Mouse (Mus musculus): ENCODE data around the gene Fgfr2. TPM values are rescaled to one million over a fixed set of nuclear protein-coding genes. Genes with fewer than 3 reads are reported as not detected.

Fgfr2 gene
- polyA plus RNA-seq, 1 experiment from 2014 or later: 137 TPM

- H3K9me3 ChIP-seq (replicated peaks): no peaks in the 10 kb centered on the region
- H3K4me2 ChIP-seq (replicated peaks): no peak overlapping the region
- no peak overlapping the region for H3K4me3 ChIP-seq (replicated peaks)
- peaks cover 11% of the 10 kb centered on the region; the same call in 1 of the 2 replicates for H3K4me1 ChIP-seq
- ATAC-seq (ENCODE audit: insufficient number of reproducible peaks, low FRiP score, low TSS enrichment, low read depth): no peak
- no peak overlapping the region for H3K9ac ChIP-seq
- no peaks in the 10 kb centered on the region for H3K27me3 ChIP-seq
- no peaks in the 10 kb centered on the region for H3K36me3 ChIP-seq
- 69% methylated on average over 10 of the region's 10 CpGs for WGBS
- 0 out of 2 replicates have a peak overlapping the region, but pooled peaks have one; percentile 2 for H3K27ac ChIP-seq (replicated peaks)
Observed at GRCm38 (mm10) chr7:132402377-132403084, 720.6 kb downstream of the Fgfr2 start.

- Histone ChIP-seq H3K4me2 (replicated peaks) (no peak overlapping the region), H3K4me3 (replicated peaks) (no peak overlapping the region), H3K4me1 (peaks cover 10% of the 10 kb centered on the region; the same call in 1 of the 2 replicates), H3K9me3 (replicated peaks) (no peaks in the 10 kb centered on the region), H3K36me3 (no peaks in the 10 kb centered on the region), H3K27ac (replicated peaks) (no peak overlapping the region), H3K27me3 (no peaks in the 10 kb centered on the region), H3K9ac (no peak overlapping the region)
- no peak for ATAC-seq (ENCODE audit: insufficient number of reproducible peaks, low FRiP score, low TSS enrichment, low read depth)
- WGBS: 58% methylated on average over 3 of the region's 3 CpGs
Observed at GRCm38 (mm10) chr7:132398487-132398886, 724.7 kb downstream of the Fgfr2 start.

GRCm38 (mm10) chr7:132396661-132397322, 726.4 kb downstream of the Fgfr2 start:
- Histone ChIP-seq H3K27me3 (no peaks in the 10 kb centered on the region), H3K4me1 (0 out of 2 replicates have a peak, but pooled peaks cover 4% of the 10 kb centered on the region), H3K9me3 (replicated peaks) (no peaks in the 10 kb centered on the region), H3K27ac (replicated peaks) (no peak overlapping the region), H3K9ac (no peak overlapping the region), H3K4me3 (replicated peaks) (no peak overlapping the region), H3K36me3 (no peaks in the 10 kb centered on the region), H3K4me2 (replicated peaks) (no peak overlapping the region)
- 70% methylated on average over 7 of the region's 7 CpGs for WGBS
- ATAC-seq (ENCODE audit: insufficient number of reproducible peaks, low FRiP score, low TSS enrichment, low read depth): no peak

DNA sequence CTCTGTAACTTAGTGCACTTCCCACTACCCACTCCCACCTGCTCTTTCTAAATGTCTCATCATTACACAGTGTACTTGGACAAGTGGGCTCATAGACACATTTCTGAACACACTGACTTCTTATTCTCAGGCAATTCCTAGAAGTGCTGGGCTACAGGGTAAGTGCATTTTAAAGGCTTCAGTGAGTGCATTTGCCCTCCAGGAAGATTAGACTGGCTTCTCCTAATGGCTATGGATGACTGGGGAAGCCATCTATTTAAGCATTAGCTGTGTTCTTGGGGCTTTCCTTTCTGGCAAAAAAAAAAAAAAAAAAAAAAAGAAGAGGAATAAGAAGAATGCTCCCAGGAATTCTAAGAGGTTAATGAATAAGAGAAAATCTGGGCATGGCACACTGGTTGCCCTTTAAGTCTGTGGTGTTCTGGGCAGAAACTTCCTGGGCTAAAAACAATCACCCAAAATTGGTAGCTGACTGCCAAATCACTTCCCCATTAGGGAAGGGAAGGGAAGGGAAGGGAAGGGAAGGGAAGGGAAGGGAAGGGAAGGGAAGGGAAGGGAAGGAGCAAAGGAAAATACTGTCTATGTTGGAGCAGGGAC, 729.5 kb downstream of the Fgfr2 start:
- Histone ChIP-seq H3K27me3 (no peaks in the 10 kb centered on the region; the same call in 1 of the 2 replicates), H3K4me3 (replicated peaks) (no peak overlapping the region), H3K9me3 (replicated peaks) (no peaks in the 10 kb centered on the region), H3K36me3 (no peaks in the 10 kb centered on the region), H3K9ac (no peak overlapping the region), H3K4me2 (replicated peaks) (no peak overlapping the region), H3K27ac (replicated peaks) (no peak overlapping the region), H3K4me1 (peaks cover 10% of the 10 kb centered on the region; the same call in 1 of the 2 replicates)
- ATAC-seq (ENCODE audit: insufficient number of reproducible peaks, low FRiP score, low TSS enrichment, low read depth): no peak

- Histone ChIP-seq H3K4me1 (peaks cover 10% of the 10 kb centered on the region; the same call in 1 of the 2 replicates), H3K4me3 (replicated peaks) (no peak overlapping the region), H3K27ac (replicated peaks) (no peak overlapping the region), H3K9ac (no peak overlapping the region), H3K36me3 (no peaks in the 10 kb centered on the region), H3K27me3 (no peaks in the 10 kb centered on the region; the same call in 1 of the 2 replicates), H3K4me2 (replicated peaks) (no peak overlapping the region), H3K9me3 (replicated peaks) (no peaks in the 10 kb centered on the region)
- ATAC-seq (ENCODE audit: insufficient number of reproducible peaks, low FRiP score, low TSS enrichment, low read depth): no peak
- WGBS: 76% methylated on average over 5 of the region's 5 CpGs
Observed at GRCm38 (mm10) chr7:132393014-132393406, 730.1 kb downstream of the Fgfr2 start.

DNA sequence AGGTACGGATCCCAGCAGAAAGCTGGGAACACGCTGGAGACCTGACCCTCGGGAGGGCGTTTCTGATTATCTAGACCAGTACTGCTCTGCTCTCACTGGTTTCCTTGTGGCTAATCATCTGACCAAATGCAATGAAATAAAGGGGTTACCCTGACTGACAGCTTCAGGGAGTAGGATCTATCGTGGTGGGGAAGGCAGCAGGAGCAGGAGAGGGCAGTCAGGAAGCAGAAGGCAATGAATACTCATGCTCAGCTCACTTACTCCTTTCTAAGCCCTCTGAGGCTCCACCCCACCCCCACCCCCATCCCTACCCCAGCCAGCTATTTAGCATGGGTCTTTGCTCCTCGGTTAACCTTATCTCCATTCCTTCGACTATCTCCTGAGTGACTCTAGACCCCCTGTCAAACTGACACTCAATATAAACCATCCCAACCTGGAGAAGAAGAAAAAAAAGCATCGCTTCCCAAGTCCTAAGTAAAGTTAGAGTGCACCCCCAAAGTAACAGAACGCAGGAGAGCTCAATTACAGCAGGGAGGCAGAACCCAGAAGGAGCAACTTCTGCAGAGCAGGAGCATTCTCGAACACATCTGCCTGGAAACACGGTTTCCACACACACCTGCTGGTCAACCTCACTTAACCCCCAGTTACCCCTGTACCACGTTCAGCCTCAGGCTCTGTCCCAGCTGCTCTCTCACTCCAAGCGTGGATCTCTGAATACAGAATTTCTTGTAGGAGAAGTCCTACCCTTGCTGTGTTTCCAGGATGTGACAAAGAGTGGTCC, 730.7 kb downstream of the Fgfr2 start:
- no peak overlapping the region for H3K4me2 ChIP-seq (replicated peaks)
- WGBS: 63% methylated on average over 13 of the region's 13 CpGs
- no peak overlapping the region for H3K27ac ChIP-seq (replicated peaks)
- no peaks in the 10 kb centered on the region for H3K36me3 ChIP-seq
- no peak overlapping the region for H3K9ac ChIP-seq
- ATAC-seq (ENCODE audit: insufficient number of reproducible peaks, low FRiP score, low TSS enrichment, low read depth): no peak
- H3K4me3 ChIP-seq (replicated peaks): no peak overlapping the region
- peaks cover 10% of the 10 kb centered on the region; the same call in 1 of the 2 replicates for H3K4me1 ChIP-seq
- no peaks in the 10 kb centered on the region; the same call in 1 of the 2 replicates for H3K27me3 ChIP-seq
- no peaks in the 10 kb centered on the region for H3K9me3 ChIP-seq (replicated peaks)

- H3K9me3 ChIP-seq (replicated peaks): no peaks in the 10 kb centered on the region
Observed at GRCm38 (mm10) chr7:132389473-132389872, 733.7 kb downstream of the Fgfr2 start.

GRCm38 (mm10) chr7:132387507-132387906, 735.6 kb downstream of the Fgfr2 start:
- Histone ChIP-seq H3K4me1 (peaks cover 16% of the 10 kb centered on the region; the same call in 1 of the 2 replicates), H3K4me3 (replicated peaks) (no peak overlapping the region), H3K27ac (replicated peaks) (no peak overlapping the region), H3K27me3 (no peaks in the 10 kb centered on the region; the same call in 1 of the 2 replicates), H3K36me3 (no peaks in the 10 kb centered on the region), H3K9me3 (replicated peaks) (no peaks in the 10 kb centered on the region), H3K9ac (no peak overlapping the region), H3K4me2 (replicated peaks) (no peak overlapping the region)
- 57% methylated on average over 5 of the region's 5 CpGs for WGBS
- ATAC-seq (ENCODE audit: insufficient number of reproducible peaks, low FRiP score, low TSS enrichment, low read depth): no peak

More at GRCm38 (mm10) chr7:132389473-132389872, 733.7 kb downstream of the Fgfr2 start:
- no peak overlapping the region for H3K4me2 ChIP-seq (replicated peaks)
- no peaks in the 10 kb centered on the region; the same call in 1 of the 2 replicates for H3K27me3 ChIP-seq
- H3K4me3 ChIP-seq (replicated peaks): no peak overlapping the region
- no peaks in the 10 kb centered on the region for H3K36me3 ChIP-seq
- no peak overlapping the region for H3K9ac ChIP-seq
- ATAC-seq (ENCODE audit: insufficient number of reproducible peaks, low FRiP score, low TSS enrichment, low read depth): peak; percentile 30; the same call in 1 of the 2 replicates
- H3K27ac ChIP-seq (replicated peaks): no peak overlapping the region
- H3K4me1 ChIP-seq: peaks cover 16% of the 10 kb centered on the region; the same call in 1 of the 2 replicates
- 59% methylated on average over 7 of the region's 7 CpGs for WGBS

GRCm38 (mm10) chr7:132386316-132386715, 736.8 kb downstream of the Fgfr2 start:
- Histone ChIP-seq H3K4me1 (peaks cover 16% of the 10 kb centered on the region; the same call in 1 of the 2 replicates), H3K27ac (replicated peaks) (no peak overlapping the region), H3K9ac (no peak overlapping the region), H3K36me3 (no peaks in the 10 kb centered on the region), H3K27me3 (no peaks in the 10 kb centered on the region; the same call in 1 of the 2 replicates), H3K4me2 (replicated peaks) (no peak overlapping the region), H3K4me3 (replicated peaks) (no peak overlapping the region), H3K9me3 (replicated peaks) (no peaks in the 10 kb centered on the region)
- 40% methylated on average over 8 of the region's 8 CpGs for WGBS
- ATAC-seq (ENCODE audit: insufficient number of reproducible peaks, low FRiP score, low TSS enrichment, low read depth): no peak

- ATAC-seq (ENCODE audit: insufficient number of reproducible peaks, low FRiP score, low TSS enrichment, low read depth): no peak
- H3K4me3 ChIP-seq (replicated peaks): no peak overlapping the region
- H3K4me1 ChIP-seq: peaks cover 16% of the 10 kb centered on the region; the same call in 1 of the 2 replicates
- H3K9ac ChIP-seq: no peak overlapping the region
- 55% methylated on average over 7 of the region's 7 CpGs for WGBS
- H3K4me2 ChIP-seq (replicated peaks): no peak overlapping the region
- no peaks in the 10 kb centered on the region for H3K36me3 ChIP-seq
- H3K9me3 ChIP-seq (replicated peaks): no peaks in the 10 kb centered on the region
- no peak overlapping the region; the same call in 1 of the 2 replicates for H3K27ac ChIP-seq (replicated peaks)
- H3K27me3 ChIP-seq: no peaks in the 10 kb centered on the region; the same call in 1 of the 2 replicates
Observed at GRCm38 (mm10) chr7:132385456-132386130, 737.6 kb downstream of the Fgfr2 start.

Data from embryonic facial prominence, embryonic 15.5 days (tissue).